Mouse (Mus musculus) cortical plate, adult 2 months (tissue): Measurements from ENCODE around the gene Sgca.

Experiments used
- CTCF ChIP-seq: fragments of 200-500 bp; IDR thresholded peaks from 2 replicates; pipeline ENCODE4 v1.5.1; 2011; ENCODE audit warnings: mild to moderate bottlenecking, control low read depth, low read length; ENCODE audit not compliant: insufficient read depth; ENCODE audit errors: extremely low read depth
- POLR2A ChIP-seq: fragments of 200-500 bp; IDR thresholded peaks from 2 replicates; pipeline ENCODE4 v1.6.1; 2011; ENCODE audit warnings: mild to moderate bottlenecking, low read length, control low read depth; ENCODE audit not compliant: insufficient read depth; ENCODE audit errors: extremely low read depth

DNA sequence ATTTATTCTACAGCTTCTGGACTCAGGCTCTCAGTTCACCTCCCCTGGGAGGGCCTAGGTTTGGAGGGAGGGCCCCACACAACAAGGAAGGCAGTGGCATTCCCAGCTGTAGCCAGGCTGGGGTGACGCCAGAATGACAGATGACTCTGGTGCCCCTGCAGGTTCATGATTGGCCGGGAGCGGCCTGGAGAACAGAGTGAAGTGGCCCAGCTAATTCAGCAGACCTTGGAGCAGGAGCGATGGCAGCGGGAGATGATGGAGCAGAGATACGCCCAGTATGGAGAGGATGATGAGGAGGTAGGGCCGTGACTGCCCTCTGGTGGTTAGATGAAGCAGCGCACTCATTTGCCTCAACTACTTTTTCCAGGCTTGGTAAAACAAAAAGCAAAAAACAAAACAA is 24.9 kb upstream of the Sgca start:
- TF ChIP-seq POLR2A (no peak), CTCF (peak; percentile 92)
